Mouse (Mus musculus) 416B (cell line): ENCODE data around the gene Rtn4r.
A peak's percentile ranks its signal among the peaks of the same experiment; 100 is the strongest.

Source experiments
- DNase-seq: peaks from one replicate; pipeline ENCODE4 v3.0.0; 2011; ENCODE audit warnings: low read depth

Gene Rtn4r

GRCm38 (mm10) chr16:18156579-18157350 lies 29.3 kb downstream of the Rtn4r start:
- DNase-seq: peak; percentile 47

GRCm38 (mm10) chr16:18159255-18159654 lies 31.8 kb downstream of the Rtn4r start:
- DNase-seq: peak; percentile 97

GRCm38 (mm10) chr16:18159778-18160177 lies 32.3 kb downstream of the Rtn4r start:
- no peak for DNase-seq

- peak; percentile 30 for DNase-seq
These were observed 33.1 kb downstream of the Rtn4r start for GRCm38 (mm10) chr16:18160514-18160913.

- DNase-seq: peak; percentile 72
These were observed 33.7 kb downstream of the Rtn4r start for GRCm38 (mm10) chr16:18161190-18161589.

- no peak for DNase-seq
These were observed 37.3 kb downstream of the Rtn4r start for GRCm38 (mm10) chr16:18164642-18165238.

GRCm38 (mm10) chr16:18166613-18167190 lies 39.3 kb downstream of the Rtn4r start:
- no peak for DNase-seq

- peak; percentile 95 for DNase-seq
These were observed 41.7 kb downstream of the Rtn4r start for GRCm38 (mm10) chr16:18169156-18169555.

GRCm38 (mm10) chr16:18169776-18170175 lies 42.3 kb downstream of the Rtn4r start:
- DNase-seq: peak; percentile 22

GRCm38 (mm10) chr16:18172266-18172855 lies 44.9 kb downstream of the Rtn4r start:
- DNase-seq: peak; percentile 75

GRCm38 (mm10) chr16:18173231-18173630 lies 45.8 kb downstream of the Rtn4r start:
- no peak for DNase-seq

GRCm38 (mm10) chr16:18173788-18174187 lies 46.3 kb downstream of the Rtn4r start:
- no peak for DNase-seq

GRCm38 (mm10) chr16:18175817-18176541 lies 48.5 kb downstream of the Rtn4r start:
- peak; percentile 81 for DNase-seq

GRCm38 (mm10) chr16:18176758-18177157 lies 49.3 kb downstream of the Rtn4r start:
- peak; percentile 66 for DNase-seq

- no peak for DNase-seq
These were observed 52.1 kb downstream of the Rtn4r start for GRCm38 (mm10) chr16:18179591-18179990.

- no peak for DNase-seq
These were observed 54.0 kb downstream of the Rtn4r start for GRCm38 (mm10) chr16:18181398-18181797.

GRCm38 (mm10) chr16:18182766-18183165 lies 55.3 kb downstream of the Rtn4r start:
- peak; percentile 63 for DNase-seq

GRCm38 (mm10) chr16:18185715-18186449 lies 58.4 kb downstream of the Rtn4r start:
- DNase-seq: no peak

GRCm38 (mm10) chr16:18186798-18187197 lies 59.4 kb downstream of the Rtn4r start:
- no peak for DNase-seq

- no peak for DNase-seq
These were observed 59.8 kb downstream of the Rtn4r start for GRCm38 (mm10) chr16:18187221-18187620.

GRCm38 (mm10) chr16:18191006-18191405 lies 63.6 kb downstream of the Rtn4r start:
- no peak for DNase-seq
